Mouse (Mus musculus) testis, adult 2 months (tissue): Measurements from ENCODE around the gene Aff3. TPM values are rescaled to one million over a fixed set of nuclear protein-coding genes. Genes with fewer than 3 reads are reported as not detected.

ENCODE experiments used
- H3K27ac ChIP-seq: fragments of 200-500 bp; 2 replicates; pipeline ENCODE4 v1.5.1; 2012; ENCODE audit warnings: low read depth, low read length; ENCODE audit not compliant: control insufficient read depth, insufficient read depth
- H3K27me3 ChIP-seq: fragments of 200-500 bp; 2 replicates; pipeline ENCODE4 v1.6.1; 2012; ENCODE audit warnings: mild to moderate bottlenecking, low read length, moderate library complexity; ENCODE audit not compliant: control insufficient read depth, insufficient read depth
- H3K36me3 ChIP-seq: fragments of 200-500 bp; 2 replicates; pipeline ENCODE4 v1.6.1; 2012; ENCODE audit warnings: mild to moderate bottlenecking, low read length; ENCODE audit not compliant: control insufficient read depth, insufficient read depth
- H3K4me1 ChIP-seq: fragments of 200-500 bp; 2 replicates; pipeline ENCODE4 v1.6.1; 2012; ENCODE audit warnings: low read length; ENCODE audit not compliant: control insufficient read depth, insufficient read depth
- H3K4me3 ChIP-seq: fragments of 200-500 bp; 2 replicates; pipeline ENCODE4 v1.5.1; 2012; ENCODE audit warnings: low read depth, mild to moderate bottlenecking, low read length, moderate library complexity, mixed read lengths; ENCODE audit not compliant: control insufficient read depth
- CTCF ChIP-seq: fragments of 200-500 bp; IDR thresholded peaks from 2 replicates; pipeline ENCODE4 v1.5.1; 2012; ENCODE audit warnings: low read depth, mild to moderate bottlenecking, inconsistent platforms, low read length, moderate library complexity; ENCODE audit not compliant: control insufficient read depth, insufficient read depth, insufficient replicate concordance
- POLR2A ChIP-seq: fragments of 200-500 bp; IDR thresholded peaks from 2 replicates; pipeline ENCODE4 v1.6.1; 2012; ENCODE audit warnings: low read depth, mild to moderate bottlenecking, inconsistent platforms, low read length, moderate library complexity; ENCODE audit not compliant: control insufficient read depth
- polyA plus RNA-seq: library from polyadenylated mRNA; depleted of rRNA; stranded (reverse); fragments of >200 nt; gene quantifications from 2 replicates; pipeline ENCODE4 v1.2.3, GENCODE M21; 2012

Gene Aff3
- polyA plus RNA-seq, 1 experiment, result 8.1 TPM

GRCm38 (mm10) chr1:38451367-38451766 lies 213.4 kb downstream of the Aff3 start:
- Histone ChIP-seq H3K27ac (no peak overlapping the region), H3K4me1 (no peaks in the 10 kb centered on the region), H3K27me3 (no peaks in the 10 kb centered on the region), H3K36me3 (no peaks in the 10 kb centered on the region), H3K4me3 (no peak overlapping the region)
- no peak for TF ChIP-seq CTCF
- no peak for TF ChIP-seq POLR2A

GRCm38 (mm10) chr1:38450677-38451076 lies 214.1 kb downstream of the Aff3 start:
- TF ChIP-seq POLR2A, result no peak
- no peak for TF ChIP-seq CTCF
- H3K4me3 ChIP-seq, result no peak overlapping the region
- no peak overlapping the region for H3K27ac ChIP-seq
- no peaks in the 10 kb centered on the region for H3K27me3 ChIP-seq
- H3K4me1 ChIP-seq, result no peaks in the 10 kb centered on the region
- H3K36me3 ChIP-seq, result no peaks in the 10 kb centered on the region

GRCm38 (mm10) chr1:38449816-38450478 lies 214.8 kb downstream of the Aff3 start:
- no peaks in the 10 kb centered on the region for H3K36me3 ChIP-seq
- TF ChIP-seq POLR2A (no peak), CTCF (no peak)
- H3K4me1 ChIP-seq, result no peaks in the 10 kb centered on the region
- no peak overlapping the region for H3K4me3 ChIP-seq
- no peaks in the 10 kb centered on the region for H3K27me3 ChIP-seq
- H3K27ac ChIP-seq, result no peak overlapping the region

- H3K27me3 ChIP-seq, result no peaks in the 10 kb centered on the region
- H3K27ac ChIP-seq, result no peak overlapping the region
- H3K4me3 ChIP-seq, result no peak overlapping the region
- no peaks in the 10 kb centered on the region for H3K36me3 ChIP-seq
- H3K4me1 ChIP-seq, result no peaks in the 10 kb centered on the region
- TF ChIP-seq CTCF (no peak), POLR2A (no peak)
Measured at GRCm38 (mm10) chr1:38448854-38449253, 215.9 kb downstream of the Aff3 start.

- Histone ChIP-seq H3K27ac (no peak overlapping the region), H3K4me3 (no peak overlapping the region), H3K27me3 (no peaks in the 10 kb centered on the region), H3K36me3 (no peaks in the 10 kb centered on the region), H3K4me1 (no peaks in the 10 kb centered on the region)
- TF ChIP-seq CTCF, result no peak
- no peak for TF ChIP-seq POLR2A
Measured at GRCm38 (mm10) chr1:38447581-38447980, 217.2 kb downstream of the Aff3 start.

- H3K36me3 ChIP-seq, result no peaks in the 10 kb centered on the region
- H3K4me3 ChIP-seq, result no peak overlapping the region
- no peak overlapping the region for H3K27ac ChIP-seq
- H3K27me3 ChIP-seq, result no peaks in the 10 kb centered on the region
- TF ChIP-seq CTCF (no peak), POLR2A (no peak)
- H3K4me1 ChIP-seq, result no peaks in the 10 kb centered on the region
Measured at GRCm38 (mm10) chr1:38446152-38446820, 218.5 kb downstream of the Aff3 start.

GRCm38 (mm10) chr1:38442887-38443286 lies 221.9 kb downstream of the Aff3 start:
- no peak for TF ChIP-seq CTCF
- TF ChIP-seq POLR2A, result no peak
- Histone ChIP-seq H3K27me3 (no peaks in the 10 kb centered on the region), H3K36me3 (no peaks in the 10 kb centered on the region), H3K4me3 (no peak overlapping the region), H3K27ac (no peak overlapping the region), H3K4me1 (no peaks in the 10 kb centered on the region)

- Histone ChIP-seq H3K36me3 (no peaks in the 10 kb centered on the region), H3K4me3 (no peak overlapping the region), H3K4me1 (no peaks in the 10 kb centered on the region), H3K27me3 (no peaks in the 10 kb centered on the region), H3K27ac (no peak overlapping the region)
- TF ChIP-seq CTCF, result no peak
- TF ChIP-seq POLR2A, result no peak
Measured at GRCm38 (mm10) chr1:38442479-38442878, 222.3 kb downstream of the Aff3 start.
